Mouse (Mus musculus) neural tube, embryonic 12.5 days (tissue): ENCODE results near the gene Echdc3. TPM values are rescaled to one million over a fixed set of nuclear protein-coding genes. Genes with fewer than 3 reads are reported as not detected.

ENCODE experiments used
- polyA plus RNA-seq: library from polyadenylated mRNA; unstranded; fragments of >200 nt; fragmentation: Nextera tagmentation; extraction: Ambion mirVana; gene quantifications from 2 replicates; pipeline ENCODE4 v1.2.1, GENCODE M21; 2016

The Echdc3 gene
- polyA plus RNA-seq, 1 experiment from 2014 or later: 1.5 TPM

Other genes starting within 250 kb of the Echdc3 start
- 3.8 and 4.5 TPM in 2 replicates for gene Proser2, start 82.8 kb downstream of the Echdc3 start, polyA plus RNA-seq
- 12.8 and 13.6 TPM in 2 replicates for gene Usp6nl, start 109.6 kb upstream of the Echdc3 start, polyA plus RNA-seq